Mouse (Mus musculus) cerebellum, postnatal 25 days (tissue): Measurements from ENCODE around the gene Pip4k2a.

Experiments
- DNase-seq, 2 experiments: peaks; one replicate each; pipeline ENCODE4 v3.0.0; 2021; ENCODE audit warnings: mixed read lengths in 2 of 2

Gene Pip4k2a

DNA sequence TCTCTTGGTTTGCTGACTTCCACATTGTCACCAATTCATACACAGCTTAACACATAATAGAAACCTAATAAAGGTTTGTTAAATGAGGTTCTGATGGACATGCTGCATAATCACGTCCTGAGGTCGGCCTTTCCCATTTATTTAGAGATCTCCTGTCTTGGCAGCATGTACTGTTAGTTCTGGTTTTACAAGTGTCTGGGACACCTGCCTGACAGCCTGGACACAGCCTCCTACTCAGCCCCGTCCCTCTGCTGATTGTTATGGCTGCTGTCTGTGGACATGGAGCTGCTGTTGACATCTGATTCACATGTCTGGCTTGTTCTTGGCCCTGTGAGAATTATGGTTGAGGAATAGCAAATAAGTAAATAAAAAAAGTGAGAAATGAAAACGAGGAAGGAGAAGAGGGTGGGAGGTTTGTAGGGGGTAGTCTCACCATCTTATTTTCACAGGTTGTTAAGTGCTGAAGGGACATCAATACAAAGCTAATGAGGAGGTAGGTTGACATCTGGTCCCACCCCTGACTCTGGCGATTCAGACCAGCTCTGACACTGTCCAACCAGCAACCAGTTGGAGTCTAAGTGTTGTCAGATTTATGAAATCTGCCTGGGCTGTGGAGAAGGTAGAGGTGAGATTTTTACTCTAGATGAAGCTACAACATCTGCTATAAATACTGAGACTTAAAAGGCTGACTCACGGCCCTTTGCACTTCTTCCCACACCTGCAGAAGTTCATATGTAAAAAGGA, 166.7 kb downstream of the Pip4k2a start:
- DNase-seq = no peak

DNA sequence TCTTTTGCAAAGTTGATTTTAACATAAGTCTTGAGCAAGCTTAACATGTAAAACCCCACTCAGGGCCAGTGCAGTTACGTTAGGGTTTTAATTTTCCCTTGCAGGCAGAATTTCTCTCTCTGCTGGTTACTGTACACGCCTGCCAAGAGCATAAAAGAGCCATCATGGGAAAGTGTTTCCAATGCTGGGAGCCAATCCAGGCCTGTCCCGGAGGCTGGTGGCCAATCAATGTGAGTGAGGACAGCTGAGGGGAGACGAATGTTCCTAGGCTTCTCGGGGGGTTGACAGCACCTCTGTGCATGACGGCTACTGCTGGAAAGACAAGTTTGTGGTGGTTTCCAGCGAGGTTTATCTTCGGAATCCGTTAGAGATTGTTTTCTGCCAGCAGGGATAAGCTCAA, 175.2 kb downstream of the Pip4k2a start:
- peak; percentile 52 to 67 for DNase-seq

DNA sequence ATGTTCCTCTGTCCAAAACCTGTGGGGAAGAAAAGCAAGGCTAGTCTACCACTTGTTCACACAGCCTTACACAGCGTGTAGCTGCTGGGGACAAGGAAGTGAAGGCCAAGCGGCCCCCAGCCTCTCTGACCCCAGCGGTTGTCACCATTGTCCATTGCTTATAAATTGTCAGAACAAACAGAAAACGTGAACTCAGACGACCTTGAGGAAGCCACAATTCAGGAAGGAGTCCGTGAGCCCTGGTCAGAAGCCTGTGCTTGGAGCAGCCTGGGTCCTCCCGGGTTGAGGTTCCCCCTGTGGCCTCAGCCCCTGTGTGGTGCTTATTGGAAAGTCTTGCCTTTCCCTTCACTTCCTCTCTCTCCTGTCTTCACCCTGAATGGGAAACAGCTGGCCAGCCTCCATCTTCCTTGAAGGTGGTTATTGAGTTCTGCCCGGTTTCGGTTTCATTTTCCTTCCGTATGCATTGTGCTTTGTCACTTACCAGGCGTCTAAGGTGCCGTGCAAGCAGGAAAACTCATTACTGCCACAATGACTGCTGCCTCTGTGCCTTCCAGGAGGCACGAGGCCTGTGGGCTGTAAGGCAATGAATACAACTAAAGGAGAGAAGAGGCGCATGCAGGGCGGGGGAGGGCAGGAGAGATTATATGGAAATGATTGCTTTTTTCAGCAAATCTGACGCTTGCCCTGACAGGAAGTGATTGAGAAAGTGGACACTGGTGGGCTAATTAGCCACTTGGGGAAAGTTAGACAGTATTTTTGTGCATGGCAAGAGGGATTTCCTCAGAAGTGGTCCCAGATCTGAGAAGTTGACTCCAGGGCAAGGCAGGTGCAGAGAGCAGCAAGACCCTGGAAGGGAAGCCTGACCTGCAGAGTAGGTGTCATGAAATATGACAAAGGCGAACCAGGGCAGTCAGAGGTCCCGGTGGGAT, 176.2 kb downstream of the Pip4k2a start:
- DNase-seq = no peak

DNA sequence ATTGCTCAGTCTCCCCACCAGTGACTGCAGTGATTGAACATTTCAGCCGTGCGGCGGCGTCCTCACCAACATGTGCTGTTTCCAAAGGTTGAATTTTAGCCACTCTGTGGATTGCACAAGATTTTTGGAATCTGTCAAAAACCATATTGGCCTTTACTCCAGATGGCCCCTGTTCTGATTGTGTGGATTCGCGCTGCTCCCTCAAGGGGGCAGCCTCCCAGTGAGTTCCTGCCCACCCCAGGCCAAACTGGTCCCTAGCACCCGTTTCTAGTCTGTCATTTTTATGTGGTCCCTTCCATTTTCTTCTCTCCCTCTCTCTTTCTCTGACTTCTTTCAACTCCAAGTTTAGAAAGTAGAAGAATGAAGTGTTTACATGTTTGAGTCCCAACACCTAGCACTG, 178.4 kb downstream of the Pip4k2a start:
- no peak for DNase-seq

DNA sequence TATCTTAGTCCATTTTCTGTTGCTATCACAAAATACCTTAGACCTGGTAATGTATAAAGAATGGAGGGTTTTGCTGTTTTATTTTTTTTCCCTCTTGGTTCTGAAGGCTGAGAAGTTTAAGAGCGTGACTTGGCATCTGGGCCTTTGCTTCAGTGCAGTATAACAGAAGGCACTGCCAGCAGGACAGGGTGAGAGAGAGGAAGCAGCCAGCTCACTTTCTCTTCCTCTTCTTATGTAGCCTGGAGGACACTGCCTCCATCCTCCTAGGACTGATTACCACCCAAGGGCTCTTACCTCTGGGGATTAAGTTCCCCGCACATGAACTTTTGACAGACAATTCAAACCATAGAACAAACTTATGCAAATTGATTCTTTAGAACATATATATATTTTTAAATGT, 181.9 kb downstream of the Pip4k2a start:
- DNase-seq = peak; percentile 13 to 23

DNA sequence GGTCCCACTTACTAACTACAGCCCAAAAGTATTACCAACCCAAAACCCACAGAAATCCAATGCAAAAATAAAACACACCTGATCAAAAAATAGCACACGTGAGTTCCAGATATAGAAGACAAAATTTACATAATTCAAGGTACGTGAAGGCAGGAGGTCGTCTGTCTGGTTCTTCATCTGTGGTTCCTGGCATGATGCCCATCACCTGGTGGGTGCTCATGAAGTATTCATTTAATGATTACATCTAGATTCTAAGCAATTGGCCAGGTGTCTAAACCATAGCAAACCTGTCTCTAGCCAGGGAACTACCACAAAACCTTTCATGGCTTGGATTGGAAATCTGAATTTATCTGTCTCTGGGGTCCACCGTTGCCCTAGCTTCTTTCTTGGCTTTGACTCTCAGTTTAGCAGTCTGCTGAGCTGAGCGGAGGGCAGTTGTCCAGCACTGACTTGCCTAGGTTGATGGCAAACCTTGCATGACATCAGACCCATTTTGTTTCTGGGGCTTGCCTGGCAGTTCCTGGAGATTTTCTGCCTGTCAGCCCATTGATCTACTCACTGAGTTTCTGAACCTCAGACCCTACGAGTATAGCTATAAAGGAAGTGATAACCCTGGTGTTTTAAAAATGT, 182.5 kb downstream of the Pip4k2a start:
- DNase-seq = peak; percentile 44 to 62

DNA sequence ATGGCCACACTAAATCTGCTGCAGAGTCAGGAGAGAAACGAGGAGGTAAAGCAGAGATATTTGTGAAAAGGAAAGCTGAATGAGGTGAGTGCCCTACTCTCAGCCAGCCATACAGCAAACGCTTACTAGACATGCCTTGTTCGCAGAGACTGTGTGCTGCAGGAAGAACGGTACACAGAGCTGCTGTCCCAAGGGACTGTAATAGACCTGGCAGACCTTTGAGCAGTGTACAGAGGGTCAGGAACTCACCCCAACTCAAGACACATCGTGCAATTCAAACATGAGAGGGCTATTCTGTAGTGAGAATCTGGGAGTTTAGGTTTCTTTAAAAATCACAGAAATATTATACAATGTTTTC, 183.5 kb downstream of the Pip4k2a start:
- no peak for DNase-seq

DNA sequence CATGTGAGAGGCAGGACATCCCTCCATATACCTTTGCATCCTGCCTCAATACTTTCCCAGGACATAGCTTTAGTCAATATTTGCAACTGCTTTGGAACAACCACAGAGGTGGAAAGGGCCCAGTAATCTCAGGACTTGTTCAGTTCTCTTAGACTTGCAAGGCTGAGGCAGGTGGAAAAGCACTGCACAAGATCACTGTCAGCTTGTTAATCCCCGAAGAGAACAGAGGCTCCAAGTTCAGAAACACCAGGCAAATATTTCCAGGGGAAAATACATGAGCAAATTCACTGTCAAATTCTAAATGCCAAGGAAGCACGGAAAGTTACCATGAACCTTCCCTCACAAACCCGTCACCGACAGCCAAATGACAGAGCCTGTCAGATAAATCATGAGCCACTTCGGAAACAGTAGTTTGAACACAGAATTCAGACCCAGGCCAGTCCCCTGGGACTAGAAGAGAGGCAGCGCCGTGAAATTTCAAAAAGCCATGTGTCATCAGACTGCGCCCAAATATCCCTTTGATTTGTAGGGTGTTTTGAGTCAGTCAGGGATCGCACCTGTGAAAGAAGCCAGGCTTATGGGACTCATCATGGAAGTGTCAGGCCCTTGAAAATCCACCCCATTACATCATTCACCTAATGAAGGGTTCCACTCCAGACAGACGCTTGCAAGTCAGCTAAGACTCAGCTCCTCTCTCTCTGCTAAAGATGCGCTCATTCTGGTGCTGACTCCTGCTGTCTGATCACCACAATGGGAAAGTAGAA, 184.1 kb downstream of the Pip4k2a start:
- DNase-seq = no peak

DNA sequence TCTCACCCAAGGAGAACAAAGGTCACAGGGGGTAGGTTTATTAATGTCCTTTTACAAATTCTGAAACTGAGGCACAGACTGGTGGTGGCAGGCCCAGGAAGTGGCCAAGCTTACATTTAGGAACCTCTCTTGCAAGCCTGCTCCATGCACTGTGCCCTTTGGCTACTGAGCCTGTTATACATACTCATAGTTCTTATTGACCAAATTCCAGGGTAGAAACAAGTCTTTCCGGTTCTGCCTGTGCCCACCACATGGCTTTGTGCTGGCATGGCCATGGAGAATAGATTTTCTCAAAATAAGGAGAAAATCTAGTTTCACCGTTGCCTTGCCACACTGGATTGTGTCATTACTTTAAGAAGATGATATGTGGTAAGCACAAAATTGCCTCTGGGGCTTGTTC, 190.0 kb downstream of the Pip4k2a start:
- no peak for DNase-seq

DNA sequence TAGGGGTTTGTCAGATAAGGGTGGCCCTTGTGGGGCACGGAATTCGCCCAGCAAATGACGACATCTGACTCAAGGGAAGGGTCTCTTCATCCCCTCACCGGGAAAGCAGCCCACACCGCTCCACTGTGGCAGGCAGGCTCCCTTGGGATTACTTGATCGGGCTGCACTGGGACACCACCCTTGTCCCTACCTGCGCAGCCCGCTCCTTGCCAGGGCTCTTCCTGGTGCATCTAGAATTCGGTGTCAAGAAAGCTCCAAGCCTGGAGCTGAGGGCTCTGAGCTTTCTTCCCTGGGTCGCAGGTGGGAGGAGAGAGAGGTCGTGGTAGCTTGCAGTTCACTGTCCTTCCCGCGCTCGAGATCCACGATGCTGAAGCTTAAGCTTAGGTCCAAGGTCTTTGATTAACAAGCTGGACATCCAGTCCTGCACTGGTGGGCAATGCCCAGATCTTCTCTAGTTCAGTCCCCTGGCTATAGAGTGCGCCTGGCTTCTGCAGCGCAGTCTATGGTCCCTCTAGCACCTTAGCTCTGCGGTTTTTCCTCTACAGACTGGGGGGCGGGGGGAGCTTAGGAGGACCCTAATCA, 196.6 kb downstream of the Pip4k2a start:
- DNase-seq = no peak

DNA sequence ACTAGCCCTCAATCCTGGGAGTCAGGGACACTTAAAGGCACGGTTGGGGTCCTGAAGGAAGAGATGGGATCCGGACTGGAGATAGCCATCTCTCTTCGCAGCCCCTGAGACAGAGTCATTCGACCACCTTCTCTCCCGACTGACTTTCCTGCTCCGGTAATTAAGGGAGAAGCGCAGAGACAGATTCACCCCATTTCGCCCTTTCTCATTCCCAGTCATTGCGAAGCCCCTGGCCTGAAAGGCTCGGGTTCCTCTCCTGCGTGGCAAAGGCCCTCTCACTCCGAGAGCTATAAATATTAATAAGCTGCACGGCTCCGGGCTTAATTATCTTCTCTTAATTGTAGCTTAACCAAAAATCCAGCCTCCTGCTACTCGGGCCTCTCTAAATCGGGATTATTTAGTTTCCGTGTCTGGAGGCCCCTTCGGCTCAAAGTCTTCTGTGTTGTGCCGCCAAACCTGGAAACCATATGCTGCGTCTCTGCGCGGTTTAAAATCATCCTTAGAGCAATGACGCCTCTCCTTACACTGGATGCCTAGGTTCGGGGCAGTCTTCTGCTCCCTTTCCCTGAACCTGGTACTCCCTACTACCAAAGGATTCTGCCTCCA, 197.2 kb downstream of the Pip4k2a start:
- DNase-seq = peak in 1 of 2 experiments; percentile 15

DNA sequence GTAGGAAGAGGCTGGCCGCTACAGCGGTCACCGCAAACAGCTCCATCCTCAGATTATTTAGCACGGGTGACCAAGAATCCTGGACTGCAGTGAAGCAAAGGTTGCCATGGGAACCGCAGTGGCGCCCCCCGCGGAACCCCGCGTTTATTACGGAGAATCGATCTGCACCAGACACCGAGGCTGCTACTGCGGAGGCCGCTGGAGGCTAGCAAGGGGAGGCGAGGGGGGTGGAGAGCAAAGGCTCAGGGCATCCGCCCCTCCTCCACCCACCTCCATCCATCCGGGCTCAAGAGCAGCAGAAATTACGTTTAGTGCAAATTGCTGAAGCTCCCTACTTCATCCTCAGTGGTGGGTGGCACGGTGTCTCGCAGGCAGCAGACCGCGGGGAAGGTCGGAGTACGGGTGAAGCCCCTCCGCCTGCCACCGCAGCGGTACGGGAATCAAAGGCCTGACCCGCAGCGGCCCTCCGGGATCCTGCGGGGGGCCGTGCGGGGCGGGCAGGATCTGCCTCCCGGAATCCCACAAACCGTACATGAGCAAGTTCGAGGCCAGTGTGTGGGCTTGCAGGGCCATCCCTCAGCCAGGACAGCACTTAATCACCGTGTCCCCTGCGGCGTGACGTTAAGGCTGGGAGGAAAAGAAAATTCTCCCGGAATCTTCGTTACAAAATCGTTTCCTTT, 197.8 kb downstream of the Pip4k2a start:
- peak; percentile 72 to 75 for DNase-seq

DNA sequence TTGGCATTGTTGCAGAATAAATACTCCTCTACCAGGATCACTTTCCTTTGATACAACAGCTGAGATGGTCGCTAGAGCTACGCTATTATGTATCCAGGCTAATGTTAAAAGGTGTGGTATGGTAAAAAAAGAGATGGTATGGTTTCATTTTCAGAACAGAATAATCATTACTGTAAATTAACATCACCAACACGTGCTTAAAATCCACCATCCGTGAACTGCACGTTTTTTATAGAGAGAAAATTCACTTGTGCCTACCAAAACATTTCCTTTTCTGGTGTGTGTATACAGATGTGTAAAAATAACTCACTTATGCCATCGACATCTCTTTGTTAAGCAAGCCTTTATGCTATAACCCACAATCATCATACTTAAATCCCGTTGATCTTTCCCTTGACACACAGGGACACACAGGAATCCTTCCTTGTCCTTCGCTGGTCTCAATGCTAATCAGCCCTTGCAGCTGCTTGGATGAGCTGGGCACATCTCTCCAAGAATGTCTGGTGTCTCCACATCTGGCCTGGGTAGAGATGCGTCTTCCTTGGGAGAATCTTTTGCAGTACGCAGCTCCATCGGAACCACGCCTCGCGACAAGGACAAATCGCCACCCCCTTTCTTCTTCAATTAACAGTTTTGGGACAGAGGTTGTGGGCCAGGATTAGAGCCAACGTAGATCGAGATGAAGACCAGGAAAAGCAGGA, 198.5 kb downstream of the Pip4k2a start:
- no peak for DNase-seq

DNA sequence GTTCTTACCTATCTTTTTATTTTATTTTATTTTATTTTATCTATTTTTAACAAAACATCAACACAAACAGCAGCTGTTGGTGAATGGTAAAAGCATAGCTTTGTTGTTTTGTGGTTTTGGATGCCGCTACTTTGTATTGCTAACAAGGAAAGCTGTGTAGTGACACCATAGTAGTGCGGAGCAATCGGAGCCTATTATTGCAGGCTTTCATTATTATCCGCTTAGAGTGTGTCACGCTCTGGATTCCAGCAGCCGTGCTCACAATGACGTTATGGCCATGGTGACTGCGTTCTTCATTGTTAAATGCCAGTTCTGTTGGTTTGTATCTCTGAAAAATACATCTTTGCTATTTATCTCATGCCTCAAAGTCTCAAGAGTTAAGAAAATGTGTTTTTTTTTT, 200.2 kb downstream of the Pip4k2a start:
- no peak for DNase-seq

DNA sequence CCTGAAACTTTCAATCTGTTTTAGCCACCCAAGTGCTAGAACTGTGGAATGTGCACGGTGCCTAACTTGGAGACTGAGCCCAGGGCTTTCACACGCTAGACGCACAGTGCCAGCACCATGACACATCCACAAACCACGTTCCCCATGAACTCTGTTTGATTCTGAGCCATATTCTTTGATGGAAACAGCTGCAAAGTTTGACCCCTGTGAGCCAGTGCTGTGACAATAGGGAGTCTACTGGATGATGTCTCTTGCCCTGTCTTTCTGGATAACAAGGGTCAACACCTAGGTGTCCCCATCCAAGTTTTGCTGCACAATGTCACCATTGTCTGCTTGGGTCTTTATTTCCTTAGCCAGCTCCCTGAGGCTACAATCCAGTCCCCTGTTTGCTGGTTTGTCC, 203.7 kb downstream of the Pip4k2a start:
- DNase-seq = no peak
